Mouse (Mus musculus) CD4-positive, CD25-positive, alpha-beta regulatory T cell, adult 4 months (primary cell): ENCODE results near the gene Doc2b. TPM values are rescaled to one million over a fixed set of nuclear protein-coding genes. Genes with fewer than 3 reads are reported as not detected.
"Not testable (repeated sequence)": the region's sequence is repeated elsewhere in the genome, so short reads cannot be mapped to it uniquely, and the experiment has no call there.

ENCODE experiments used
- ATAC-seq: one replicate; pipeline ENCODE4 v1.8.0; 2017
- polyA plus RNA-seq, 2 experiments: library from polyadenylated mRNA; unstranded; fragments of 100-300 nt; shearing (Covaris generic); gene quantifications; one replicate each; pipeline ENCODE4 v1.2.1; 2017

Doc2b gene
- polyA plus RNA-seq, 2 experiments from 2014 or later = not detected

DNA sequence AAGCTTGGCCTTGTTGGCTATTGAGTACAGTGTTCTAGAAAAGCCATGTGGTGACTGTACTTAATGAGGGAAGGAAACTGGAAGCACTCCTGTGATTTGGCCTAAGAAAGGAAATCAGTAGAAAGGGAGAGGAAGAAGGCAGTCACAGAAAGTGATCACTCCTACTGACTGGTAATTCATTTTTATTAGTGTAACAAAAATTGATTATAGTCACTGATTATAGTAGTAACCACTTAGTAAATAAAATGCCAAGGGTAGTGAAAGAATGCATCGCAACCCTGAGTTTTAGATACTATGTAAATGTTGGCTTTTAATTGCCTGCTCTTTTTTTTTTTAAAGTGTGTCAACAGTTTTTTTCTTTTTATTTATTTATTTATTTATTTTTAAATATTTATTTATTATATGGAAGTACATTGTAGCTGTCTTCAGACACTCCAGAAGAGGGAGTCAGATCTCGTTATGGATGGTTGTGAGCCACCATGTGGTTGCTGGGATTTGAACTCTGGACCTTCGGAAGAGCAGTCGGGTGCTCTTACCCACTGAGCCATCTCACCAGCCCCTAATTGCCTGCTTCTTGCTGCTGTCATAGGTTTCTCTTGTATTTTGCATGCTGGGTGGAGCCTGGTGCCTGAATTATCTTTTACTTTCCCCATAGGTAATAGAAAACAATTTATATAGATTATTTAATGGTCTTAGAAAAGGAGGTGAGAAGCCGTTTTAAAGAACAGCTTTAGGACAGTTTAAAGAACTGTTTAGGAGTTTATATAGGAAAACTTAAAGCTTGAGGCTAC is 60.2 kb downstream of the Doc2b start:
- ATAC-seq = no peak

DNA sequence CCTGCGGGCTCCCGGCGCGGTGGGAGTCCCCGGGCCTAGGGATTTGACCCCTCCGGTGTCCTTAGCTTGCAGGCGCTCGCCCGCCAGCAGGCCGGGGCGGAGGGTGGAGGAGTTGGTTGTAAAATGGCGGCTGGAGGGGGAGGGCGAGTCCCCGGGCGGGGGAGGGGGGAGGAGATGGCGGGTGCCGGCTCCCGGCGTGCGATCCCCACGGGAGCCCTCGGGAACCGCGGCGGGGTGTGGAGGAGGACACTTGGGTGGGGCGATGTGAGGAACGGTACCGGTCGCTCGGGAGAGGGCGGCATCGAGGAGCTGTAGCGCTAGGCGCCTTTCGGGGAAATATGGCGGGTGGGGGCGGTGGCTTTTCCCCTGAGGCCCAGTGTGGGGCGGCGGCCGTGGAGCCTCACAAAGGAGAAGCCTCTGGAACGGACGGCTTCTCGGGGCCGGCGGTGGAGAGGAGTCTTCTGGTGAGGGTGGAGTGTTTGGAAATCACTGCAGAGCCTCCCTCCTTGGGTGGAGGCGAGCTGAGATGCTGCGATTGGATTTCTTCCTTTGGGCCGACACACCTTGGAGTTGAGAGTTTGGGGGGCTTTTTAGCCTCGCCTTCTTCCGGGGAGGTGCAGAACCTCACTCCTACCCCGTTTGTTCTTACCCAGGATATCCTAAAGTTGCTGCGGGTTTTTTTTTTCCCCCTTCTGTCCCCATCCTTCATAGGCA is 62.5 kb downstream of the Doc2b start:
- peak; percentile 40 for ATAC-seq

DNA sequence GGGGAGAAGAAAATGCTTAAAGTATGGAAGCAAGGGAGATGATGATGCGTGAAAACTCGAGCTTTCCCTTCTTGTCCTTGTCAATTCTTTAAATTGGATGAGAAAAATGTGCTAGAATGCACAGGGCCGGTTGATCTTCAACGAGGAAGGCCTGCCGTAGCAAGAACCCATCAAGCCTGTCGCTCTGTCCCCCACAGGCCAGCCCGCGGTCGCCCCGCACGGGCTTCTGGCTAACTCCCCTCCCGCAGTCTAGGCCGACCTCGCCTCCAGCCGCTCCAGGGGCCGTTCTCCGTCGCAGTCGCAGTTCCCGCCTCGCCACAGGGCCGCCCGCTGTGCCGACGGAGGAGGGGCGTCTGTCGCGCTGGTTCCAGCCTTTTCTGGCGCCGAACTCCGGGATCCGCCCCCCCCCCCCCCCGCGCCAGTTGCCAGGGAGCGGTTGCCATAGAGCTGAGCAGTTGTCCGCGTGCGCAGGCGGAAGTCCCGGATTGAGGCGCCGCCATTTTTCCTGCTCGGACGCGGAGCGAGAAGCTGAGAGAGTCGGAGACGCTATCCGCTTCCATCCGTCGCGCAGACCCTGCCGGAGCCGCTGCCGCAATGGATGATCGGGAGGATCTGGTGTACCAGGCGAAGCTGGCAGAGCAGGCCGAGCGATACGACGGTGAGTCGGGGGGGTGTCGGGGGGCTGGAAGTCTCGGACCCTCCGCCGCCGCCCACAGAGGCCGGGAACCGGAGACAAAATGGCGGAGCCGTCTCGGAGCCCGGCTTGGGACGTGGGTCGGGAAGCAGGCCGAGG is 63.2 kb downstream of the Doc2b start, which contains the start of gene Ywhae:
TSS of gene Ywhae (plus strand) at position 436 of the 793 bp plus-strand sequence.
- peak; percentile 84 for ATAC-seq

DNA sequence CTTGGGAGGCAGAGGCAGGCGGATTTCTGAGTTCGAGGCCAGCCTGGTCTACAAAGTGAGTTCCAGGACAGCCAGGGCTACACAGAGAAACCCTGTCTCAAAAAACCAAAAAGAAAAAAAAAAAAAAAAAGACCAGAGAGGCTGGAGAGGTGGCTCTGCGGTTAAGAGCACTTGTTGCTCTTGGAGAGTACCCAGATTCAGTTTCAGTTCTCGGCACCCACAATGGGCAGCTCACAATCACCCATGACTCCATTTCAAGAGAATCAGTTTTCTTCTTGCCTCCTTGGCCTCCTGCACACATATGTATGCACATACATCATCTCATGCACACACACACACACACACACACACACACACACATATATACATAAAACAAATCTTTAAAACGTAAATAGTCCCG is 68.2 kb downstream of the Doc2b start:
- ATAC-seq = not testable (repeated sequence)

DNA sequence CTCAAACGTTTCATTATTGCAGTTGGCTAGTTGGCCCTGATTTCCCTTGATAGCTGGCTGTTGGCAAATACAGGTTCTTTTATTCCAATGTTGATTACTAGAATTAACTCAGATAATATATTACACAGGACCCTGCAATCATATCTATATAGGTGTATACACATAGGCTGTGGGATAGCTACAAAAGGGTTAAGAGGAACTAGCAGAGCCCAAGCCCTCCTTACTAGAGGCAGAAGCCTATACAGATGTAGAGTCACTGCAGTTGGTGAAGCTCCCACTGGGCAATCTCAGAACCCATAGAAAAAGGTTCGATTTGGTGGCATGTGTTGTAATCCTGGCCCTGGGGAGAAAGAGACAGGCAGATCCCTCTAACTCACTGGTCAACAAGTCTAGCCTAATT is 68.7 kb downstream of the Doc2b start:
- ATAC-seq = no peak

DNA sequence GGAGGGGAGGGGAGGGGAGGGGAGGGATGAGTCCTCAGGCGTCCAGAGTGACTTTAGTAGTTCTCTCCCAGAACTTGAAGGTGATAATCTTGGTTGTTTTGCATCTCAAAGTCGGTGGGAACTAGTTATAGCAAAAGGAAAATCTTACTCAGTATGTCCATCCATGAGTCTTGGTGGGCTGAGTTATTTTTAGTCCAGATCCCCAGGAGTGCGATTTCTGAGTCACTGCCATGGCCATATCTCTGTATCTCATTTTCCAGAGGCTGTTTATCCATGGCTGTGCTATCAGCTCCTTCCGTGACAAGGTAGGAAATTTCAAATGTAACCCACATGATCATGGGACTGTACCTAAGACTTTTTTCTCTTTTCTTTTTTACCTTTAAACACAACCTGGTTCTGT is 73.5 kb downstream of the Doc2b start:
- ATAC-seq = no peak

Other genes starting within 250 kb of the Doc2b start
- 10 to 100 TPM; 22.1 to 42.5 TPM for gene Pitpna, start 208.0 kb downstream of the Doc2b start, polyA plus RNA-seq
- 100 to 1,000 TPM; 123 to 160 TPM for gene Inpp5k, start 165.1 kb downstream of the Doc2b start, polyA plus RNA-seq
- gene Myo1c, start 145.5 kb downstream of the Doc2b start, polyA plus RNA-seq = 10 to 100 TPM; 16.2 to 30.4 TPM
- gene Crk, start 116.8 kb downstream of the Doc2b start, polyA plus RNA-seq = 10 to 100 TPM; 10.4 to 15.3 TPM
- gene Ywhae, start 63.2 kb downstream of the Doc2b start, polyA plus RNA-seq = 100 to 1,000 TPM; 395 to 413 TPM
- gene Rph3al, start 142.4 kb upstream of the Doc2b start, polyA plus RNA-seq = 1 to 10 TPM; 6.3 to 7.9 TPM
- gene 1700016K19Rik, start 203.9 kb upstream of the Doc2b start, polyA plus RNA-seq = not detected
- gene Rflnb, start 231.7 kb upstream of the Doc2b start, polyA plus RNA-seq = 10 to 100 TPM; 13.4 to 14.2 TPM